Mouse (Mus musculus): ENCODE results near the gene Srcin1. TPM values are rescaled to one million over a fixed set of nuclear protein-coding genes. Genes with fewer than 3 reads are reported as not detected.

Srcin1 gene
- 1.0 and 1.1 TPM in 2 replicates for polyA plus RNA-seq (2015; fragmentation: Nextera tagmentation; extraction: Ambion mirVana)

DNA sequence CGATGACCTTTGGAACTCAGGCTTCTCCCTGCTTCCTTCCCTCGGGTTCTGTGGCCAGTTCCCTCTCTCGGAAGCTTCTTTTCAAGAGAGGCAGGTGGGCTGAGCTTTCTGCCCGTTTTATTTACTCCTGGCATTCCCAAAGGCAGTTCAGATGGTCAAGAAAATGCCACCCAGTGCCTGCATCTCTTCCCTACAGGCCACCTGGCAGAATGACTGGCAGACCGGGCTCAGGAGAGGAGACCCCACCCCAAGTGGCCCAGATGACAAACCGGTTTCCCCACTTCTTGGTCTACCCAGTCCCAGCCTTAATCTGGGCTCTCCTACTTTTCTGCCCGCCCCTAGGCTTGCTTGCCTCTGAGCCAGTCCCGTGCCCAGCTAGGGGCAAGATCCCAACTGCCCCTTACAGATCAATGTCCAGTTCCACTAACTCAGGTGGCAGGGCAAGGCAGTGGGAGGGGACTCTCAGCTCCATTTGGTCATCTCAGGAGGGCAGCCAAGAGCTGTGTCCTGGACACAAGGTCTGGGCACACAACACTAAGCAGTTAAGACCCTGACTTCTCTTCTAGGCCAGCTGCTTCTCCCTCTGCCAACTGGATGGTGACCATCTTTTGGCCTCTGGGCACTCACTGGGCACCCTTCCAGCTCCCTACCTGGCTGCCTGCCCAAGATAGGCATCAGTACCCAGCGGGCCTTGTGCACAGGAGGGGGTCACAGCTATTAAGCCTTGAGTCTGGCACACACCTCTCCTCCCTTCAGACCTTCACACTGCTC lies at the start of gene Srcin1:
Gene Srcin1, minus strand, starts transcription at position 51 of the 771 bp plus-strand sequence.
- ATAC-seq (ENCODE audit: low FRiP score, low TSS enrichment), result peak; percentile 37; the same call in 1 of the 2 replicates
- Histone ChIP-seq H3K4me3 (ENCODE audit: low read length) (peak within 1 kb of the TSS; percentile 64), H3K36me3 (ENCODE audit: insufficient read depth, low read length) (no peaks in the 10 kb centered on the region), H3K9ac (replicated peaks; ENCODE audit: low read length) (peak within 1 kb of the TSS; percentile 72), H3K4me1 (ENCODE audit: insufficient read depth, low read length) (peaks cover 15% of the 10 kb centered on the region), H3K4me2 (replicated peaks; ENCODE audit: low read depth, low read length) (peak within 1 kb of the TSS; percentile 99), H3K27ac (ENCODE audit: low read length) (peak within 1 kb of the TSS; percentile 89), H3K27me3 (ENCODE audit: insufficient read depth, low read length) (peaks cover 48% of the 10 kb centered on the region), H3K9me3 (ENCODE audit: low read length) (no peaks in the 10 kb centered on the region)
- WGBS, result 28% methylated on average over 9 of the region's 9 CpGs

DNA sequence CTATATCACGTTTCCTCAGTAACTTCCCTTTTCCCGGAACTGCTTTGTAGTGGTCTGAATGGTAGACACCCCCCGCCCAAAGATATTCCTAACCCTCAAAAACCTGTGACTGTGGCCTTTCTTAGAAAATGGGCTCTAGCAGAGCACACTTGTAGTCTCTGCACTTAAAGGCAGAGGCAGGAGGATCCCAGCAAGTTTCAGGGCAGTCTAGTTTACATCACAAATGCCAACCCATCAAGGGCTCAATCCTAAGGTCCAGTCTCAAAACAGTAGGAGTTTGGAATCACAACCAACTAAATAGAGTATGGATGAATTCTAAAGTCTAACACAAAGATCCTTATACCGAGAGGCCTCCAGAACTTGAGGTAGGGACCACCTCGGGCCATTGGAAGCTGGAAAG lies 49.6 kb upstream of the Srcin1 start:
- Histone ChIP-seq H3K4me3 (ENCODE audit: low read length) (no peak overlapping the region), H3K36me3 (ENCODE audit: insufficient read depth, low read length) (no peaks in the 10 kb centered on the region), H3K27ac (ENCODE audit: low read length) (no peak overlapping the region), H3K4me1 (ENCODE audit: insufficient read depth, low read length) (peaks cover 39% of the 10 kb centered on the region), H3K9ac (replicated peaks; ENCODE audit: low read length) (no peak overlapping the region), H3K27me3 (ENCODE audit: insufficient read depth, low read length) (peaks cover 71% of the 10 kb centered on the region), H3K4me2 (replicated peaks; ENCODE audit: low read depth, low read length) (no peak overlapping the region), H3K9me3 (ENCODE audit: low read length) (no peaks in the 10 kb centered on the region)
- WGBS, result 81% methylated on average over 5 of the region's 5 CpGs
- no peak for ATAC-seq (ENCODE audit: low FRiP score, low TSS enrichment)

DNA sequence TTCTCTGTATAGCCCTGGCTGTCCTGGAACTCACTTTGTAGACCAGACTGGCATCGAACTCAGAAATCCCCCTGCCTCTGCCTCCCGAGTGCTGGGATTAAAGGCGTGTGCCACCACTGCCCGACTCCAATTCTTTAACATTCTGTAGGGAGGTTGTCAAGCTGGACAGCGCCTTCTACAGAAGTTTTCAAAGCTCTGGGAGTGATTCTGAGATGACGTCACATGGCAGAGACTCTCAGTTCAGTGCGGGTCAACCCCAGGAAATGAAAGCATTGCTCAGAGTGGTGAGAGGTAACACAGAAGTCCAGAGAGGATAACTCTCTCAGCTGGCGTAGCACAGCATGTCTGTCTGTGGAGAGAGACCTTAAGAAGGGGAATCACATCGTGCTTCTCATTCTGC lies 47.2 kb upstream of the Srcin1 start:
- no peak overlapping the region for H3K27ac ChIP-seq (ENCODE audit: low read length)
- ATAC-seq (ENCODE audit: low FRiP score, low TSS enrichment), result no peak
- H3K27me3 ChIP-seq (ENCODE audit: insufficient read depth, low read length), result peaks cover 51% of the 10 kb centered on the region
- H3K4me3 ChIP-seq (ENCODE audit: low read length), result no peak overlapping the region
- no peaks in the 10 kb centered on the region for H3K36me3 ChIP-seq (ENCODE audit: insufficient read depth, low read length)
- 60% methylated on average over 9 of the region's 9 CpGs for WGBS
- H3K4me1 ChIP-seq (ENCODE audit: insufficient read depth, low read length), result peaks cover 20% of the 10 kb centered on the region
- H3K9me3 ChIP-seq (ENCODE audit: low read length), result no peaks in the 10 kb centered on the region
- H3K9ac ChIP-seq (replicated peaks; ENCODE audit: low read length), result no peak overlapping the region
- H3K4me2 ChIP-seq (replicated peaks; ENCODE audit: low read depth, low read length), result no peak overlapping the region

DNA sequence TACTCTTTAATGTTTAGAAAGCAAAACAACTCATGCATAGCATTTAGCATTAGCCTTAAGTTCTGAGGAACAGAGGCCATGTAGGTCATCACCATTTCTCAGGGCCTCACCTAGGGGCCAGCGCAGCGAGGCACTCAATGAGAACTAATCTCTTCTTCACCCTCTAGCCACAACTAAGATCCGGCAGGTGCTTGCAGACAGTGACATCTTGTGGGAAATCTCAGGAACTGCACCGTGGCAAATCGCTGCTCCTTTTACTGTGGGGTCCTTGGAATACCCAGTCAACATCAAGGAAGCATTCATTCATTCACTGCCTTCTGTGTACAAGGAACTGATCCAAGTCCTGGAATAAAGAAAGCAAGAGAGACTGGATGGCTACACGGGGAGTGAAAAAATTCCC lies 46.5 kb upstream of the Srcin1 start:
- Histone ChIP-seq H3K27ac (ENCODE audit: low read length) (no peak overlapping the region), H3K9ac (replicated peaks; ENCODE audit: low read length) (no peak overlapping the region), H3K9me3 (ENCODE audit: low read length) (no peaks in the 10 kb centered on the region), H3K4me1 (ENCODE audit: insufficient read depth, low read length) (peaks cover 13% of the 10 kb centered on the region), H3K36me3 (ENCODE audit: insufficient read depth, low read length) (no peaks in the 10 kb centered on the region), H3K4me3 (ENCODE audit: low read length) (no peak overlapping the region), H3K4me2 (replicated peaks; ENCODE audit: low read depth, low read length) (no peak overlapping the region), H3K27me3 (ENCODE audit: insufficient read depth, low read length) (peaks cover 44% of the 10 kb centered on the region)
- WGBS, result 4% methylated on average over 6 of the region's 6 CpGs
- peak; percentile 36; the same call in 1 of the 2 replicates for ATAC-seq (ENCODE audit: low FRiP score, low TSS enrichment)

DNA sequence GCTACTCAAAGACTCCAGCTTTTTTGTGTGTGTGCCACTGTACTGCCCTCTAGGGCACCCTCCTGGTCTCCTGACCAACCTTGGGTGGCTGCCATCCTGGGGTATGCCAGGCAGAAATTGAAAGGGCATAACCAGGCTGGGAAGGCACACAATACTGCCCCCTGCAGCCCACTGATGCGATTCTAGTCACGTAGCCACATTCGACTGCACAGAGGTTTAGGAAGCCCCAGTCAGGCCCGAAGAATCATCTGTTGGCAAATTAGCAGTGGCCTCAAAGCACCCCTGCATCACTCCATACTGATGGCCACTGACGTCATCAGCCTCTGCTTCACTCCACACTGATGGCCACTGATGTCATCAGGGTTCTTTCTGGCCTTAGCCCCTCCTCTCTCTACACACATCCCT lies 43.4 kb upstream of the Srcin1 start:
- Histone ChIP-seq H3K27me3 (ENCODE audit: insufficient read depth, low read length) (peaks cover 18% of the 10 kb centered on the region), H3K4me2 (replicated peaks; ENCODE audit: low read depth, low read length) (no peak overlapping the region), H3K27ac (ENCODE audit: low read length) (no peak overlapping the region), H3K4me3 (ENCODE audit: low read length) (no peak overlapping the region), H3K4me1 (ENCODE audit: insufficient read depth, low read length) (no peaks in the 10 kb centered on the region), H3K9ac (replicated peaks; ENCODE audit: low read length) (no peak overlapping the region), H3K9me3 (ENCODE audit: low read length) (no peaks in the 10 kb centered on the region), H3K36me3 (ENCODE audit: insufficient read depth, low read length) (no peaks in the 10 kb centered on the region)
- 42% methylated on average over 5 of the region's 5 CpGs for WGBS
- ATAC-seq (ENCODE audit: low FRiP score, low TSS enrichment), result no peak

DNA sequence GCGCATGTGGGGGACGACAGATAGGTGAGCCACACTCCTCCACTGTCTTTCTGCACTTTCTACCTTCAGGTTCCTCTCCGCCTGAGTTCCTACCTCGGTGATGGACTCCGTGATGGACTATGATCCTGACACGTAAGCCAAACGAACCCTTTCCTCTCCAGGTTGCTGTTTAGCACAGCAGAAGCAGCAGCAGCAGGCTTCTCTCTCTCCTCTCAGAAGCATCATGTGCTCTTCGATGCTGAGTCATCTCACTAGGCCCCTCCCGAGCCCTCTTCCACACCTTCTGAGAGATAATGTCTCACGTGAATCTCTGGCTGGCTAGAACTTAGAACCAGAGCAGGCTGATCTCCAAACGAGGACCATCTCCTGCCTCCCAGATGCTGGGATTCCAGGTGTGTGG lies 42.4 kb upstream of the Srcin1 start:
- no peak for ATAC-seq (ENCODE audit: low FRiP score, low TSS enrichment)
- H3K4me2 ChIP-seq (replicated peaks; ENCODE audit: low read depth, low read length), result no peak overlapping the region
- peaks cover 7% of the 10 kb centered on the region for H3K27me3 ChIP-seq (ENCODE audit: insufficient read depth, low read length)
- no peaks in the 10 kb centered on the region for H3K4me1 ChIP-seq (ENCODE audit: insufficient read depth, low read length)
- H3K9me3 ChIP-seq (ENCODE audit: low read length), result no peaks in the 10 kb centered on the region
- no peaks in the 10 kb centered on the region for H3K36me3 ChIP-seq (ENCODE audit: insufficient read depth, low read length)
- 34% methylated on average over 11 of the region's 11 CpGs for WGBS
- no peak overlapping the region for H3K9ac ChIP-seq (replicated peaks; ENCODE audit: low read length)
- no peak overlapping the region for H3K27ac ChIP-seq (ENCODE audit: low read length)
- H3K4me3 ChIP-seq (ENCODE audit: low read length), result no peak overlapping the region

DNA sequence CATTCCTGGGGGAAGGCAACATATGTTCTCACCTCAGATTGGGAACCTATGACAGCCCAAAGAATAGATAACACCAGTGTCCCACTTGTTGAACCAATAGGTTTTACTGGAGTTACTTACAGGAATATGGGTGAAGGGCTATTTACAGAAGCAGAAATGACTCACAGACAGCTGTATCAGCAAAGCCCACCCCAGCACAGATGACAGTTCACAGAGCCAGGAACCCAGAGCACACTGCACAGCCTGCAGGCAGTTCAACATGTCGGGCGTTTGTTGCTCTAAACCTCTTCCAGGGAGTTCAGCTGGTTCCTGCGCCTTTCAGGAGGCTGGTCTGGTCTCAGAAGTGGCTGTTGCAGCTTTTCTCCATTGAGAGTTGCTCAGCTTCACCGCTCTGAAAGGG lies 39.3 kb upstream of the Srcin1 start:
- no peak overlapping the region for H3K4me2 ChIP-seq (replicated peaks; ENCODE audit: low read depth, low read length)
- no peaks in the 10 kb centered on the region for H3K36me3 ChIP-seq (ENCODE audit: insufficient read depth, low read length)
- peaks cover 6% of the 10 kb centered on the region; the same call in 1 of the 2 replicates for H3K27me3 ChIP-seq (ENCODE audit: insufficient read depth, low read length)
- no peaks in the 10 kb centered on the region for H3K9me3 ChIP-seq (ENCODE audit: low read length)
- H3K4me1 ChIP-seq (ENCODE audit: insufficient read depth, low read length), result no peaks in the 10 kb centered on the region
- no peak overlapping the region for H3K4me3 ChIP-seq (ENCODE audit: low read length)
- H3K27ac ChIP-seq (ENCODE audit: low read length), result no peak overlapping the region
- H3K9ac ChIP-seq (replicated peaks; ENCODE audit: low read length), result no peak overlapping the region
- 83% methylated on average over 4 of the region's 4 CpGs for WGBS
- ATAC-seq (ENCODE audit: low FRiP score, low TSS enrichment), result no peak

DNA sequence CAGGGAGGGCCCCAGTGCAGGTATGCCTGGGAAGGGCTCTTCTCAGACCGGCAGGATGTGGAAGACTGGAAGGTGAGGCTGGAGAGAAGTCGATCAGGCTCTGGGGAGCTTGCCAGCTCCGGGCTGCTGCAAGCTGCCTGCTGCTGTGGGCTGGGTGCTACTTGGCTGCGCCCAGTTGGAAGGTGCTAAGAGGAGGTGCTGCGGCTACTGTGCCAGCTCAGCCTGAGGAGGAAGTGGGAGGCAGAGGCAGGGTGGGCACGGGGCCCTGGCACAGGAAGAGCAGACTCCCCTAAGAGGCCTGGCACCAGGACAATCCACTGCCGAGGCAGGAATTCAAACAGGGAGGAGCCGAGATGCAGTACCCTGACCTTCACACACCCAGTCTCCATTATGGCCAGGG lies 35.1 kb upstream of the Srcin1 start:
- H3K9ac ChIP-seq (replicated peaks; ENCODE audit: low read length), result no peak overlapping the region
- peaks cover 2% of the 10 kb centered on the region; the same call in 1 of the 2 replicates for H3K27me3 ChIP-seq (ENCODE audit: insufficient read depth, low read length)
- WGBS, result 63% methylated on average over 8 of the region's 8 CpGs
- no peak overlapping the region for H3K27ac ChIP-seq (ENCODE audit: low read length)
- H3K9me3 ChIP-seq (ENCODE audit: low read length), result no peaks in the 10 kb centered on the region
- no peaks in the 10 kb centered on the region for H3K4me1 ChIP-seq (ENCODE audit: insufficient read depth, low read length)
- no peak overlapping the region for H3K4me3 ChIP-seq (ENCODE audit: low read length)
- no peak overlapping the region for H3K4me2 ChIP-seq (replicated peaks; ENCODE audit: low read depth, low read length)
- H3K36me3 ChIP-seq (ENCODE audit: insufficient read depth, low read length), result no peaks in the 10 kb centered on the region
- ATAC-seq (ENCODE audit: low FRiP score, low TSS enrichment), result no peak

DNA sequence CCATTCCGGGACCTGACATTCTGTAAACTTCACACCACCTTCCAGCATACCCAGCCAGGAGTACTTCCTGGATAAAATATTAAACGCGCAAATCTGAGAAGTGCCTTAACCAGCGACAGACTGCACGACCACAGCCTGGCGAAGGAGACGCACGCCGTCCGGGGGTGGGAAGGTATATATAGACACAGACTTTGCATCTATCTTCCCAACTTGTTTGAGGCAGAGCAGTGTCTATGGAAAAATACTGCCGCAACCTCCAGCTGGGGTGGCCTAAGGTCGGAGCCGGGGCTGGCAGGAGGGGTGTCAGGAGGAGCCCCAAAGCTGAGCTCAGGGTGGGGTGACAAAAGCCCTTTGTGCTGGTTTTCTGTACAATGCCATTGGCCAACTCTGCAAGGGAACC lies 33.8 kb upstream of the Srcin1 start:
- Histone ChIP-seq H3K9ac (replicated peaks; ENCODE audit: low read length) (no peak overlapping the region), H3K4me2 (replicated peaks; ENCODE audit: low read depth, low read length) (no peak overlapping the region), H3K9me3 (ENCODE audit: low read length) (no peaks in the 10 kb centered on the region), H3K27me3 (ENCODE audit: insufficient read depth, low read length) (peaks cover 2% of the 10 kb centered on the region; the same call in 1 of the 2 replicates), H3K36me3 (ENCODE audit: insufficient read depth, low read length) (no peaks in the 10 kb centered on the region), H3K27ac (ENCODE audit: low read length) (no peak overlapping the region), H3K4me1 (ENCODE audit: insufficient read depth, low read length) (no peaks in the 10 kb centered on the region), H3K4me3 (ENCODE audit: low read length) (no peak overlapping the region)
- 82% methylated on average over 13 of the region's 13 CpGs for WGBS
- no peak for ATAC-seq (ENCODE audit: low FRiP score, low TSS enrichment)

DNA sequence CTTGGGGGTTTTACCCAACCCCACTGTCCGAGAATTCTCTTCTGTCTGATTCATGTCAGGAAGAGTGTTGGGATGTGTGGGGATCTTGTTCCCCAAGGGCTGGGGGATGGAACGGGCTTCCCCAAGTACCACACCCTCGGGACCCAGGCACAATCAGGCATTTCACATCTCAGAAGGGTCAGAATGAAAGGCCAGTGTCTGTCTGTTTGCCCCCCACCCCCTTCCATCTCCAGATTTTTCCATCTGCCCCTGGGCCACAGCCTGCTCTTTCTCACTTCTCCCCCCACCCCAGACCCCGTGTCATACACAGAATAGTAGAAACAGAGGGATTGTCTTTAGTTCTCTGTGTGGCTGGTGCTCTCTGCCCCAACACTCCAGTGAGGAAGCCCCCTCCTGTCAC lies 32.9 kb upstream of the Srcin1 start:
- H3K4me3 ChIP-seq (ENCODE audit: low read length), result no peak overlapping the region
- no peak overlapping the region for H3K27ac ChIP-seq (ENCODE audit: low read length)
- ATAC-seq (ENCODE audit: low FRiP score, low TSS enrichment), result no peak
- WGBS, result 60% methylated on average over 4 of the region's 4 CpGs
- H3K9ac ChIP-seq (replicated peaks; ENCODE audit: low read length), result no peak overlapping the region
- no peaks in the 10 kb centered on the region for H3K36me3 ChIP-seq (ENCODE audit: insufficient read depth, low read length)
- peaks cover 2% of the 10 kb centered on the region; the same call in 1 of the 2 replicates for H3K27me3 ChIP-seq (ENCODE audit: insufficient read depth, low read length)
- H3K4me2 ChIP-seq (replicated peaks; ENCODE audit: low read depth, low read length), result no peak overlapping the region
- H3K9me3 ChIP-seq (ENCODE audit: low read length), result no peaks in the 10 kb centered on the region
- H3K4me1 ChIP-seq (ENCODE audit: insufficient read depth, low read length), result no peaks in the 10 kb centered on the region
